Mouse (Mus musculus) liver, embryonic 11.5 days (tissue): ENCODE data around the gene Mbnl2. TPM values are rescaled to one million over a fixed set of nuclear protein-coding genes. Genes with fewer than 3 reads are reported as not detected.

ENCODE experiments used
- ATAC-seq: fragments of 200-750 bp; cut with Nextera tagmentation; replicated peaks from 2 replicates; pipeline ENCODE4 v1.8.0; 2017; ENCODE audit warnings: moderate number of reproducible peaks, mild to moderate bottlenecking, moderate TSS enrichment, moderate library complexity; ENCODE audit not compliant: low FRiP score
- DNase-seq: peaks from one replicate; pipeline ENCODE4 v3.0.0-alpha.2; 2017; ENCODE audit warnings: low spot score
- H3K27ac ChIP-seq: fragments of 300-500 bp; sonication (generic); 2 replicates; pipeline ENCODE4 v1.5.1; 2014; ENCODE audit warnings: mild to moderate bottlenecking, low read depth, low read length, control low read depth
- H3K27me3 ChIP-seq: fragments of 300-500 bp; sonication (generic); replicated peaks from 2 replicates; pipeline ENCODE4 v1.6.1; 2014; ENCODE audit warnings: low read length, mixed read lengths; ENCODE audit not compliant: control insufficient read depth, insufficient read depth
- H3K36me3 ChIP-seq: fragments of 300-500 bp; sonication (generic); 2 replicates; pipeline ENCODE4 v1.6.1; 2014; ENCODE audit warnings: mild to moderate bottlenecking, low read length, moderate library complexity, mixed read lengths; ENCODE audit not compliant: control insufficient read depth, insufficient read depth
- H3K4me1 ChIP-seq: fragments of 300-500 bp; sonication (generic); replicated peaks from 2 replicates; pipeline ENCODE4 v1.6.1; 2014; ENCODE audit warnings: low read length, mixed read lengths; ENCODE audit not compliant: control insufficient read depth, insufficient read depth
- H3K4me2 ChIP-seq: fragments of 300-500 bp; sonication (generic); 2 replicates; pipeline ENCODE4 v1.6.1; 2014; ENCODE audit warnings: mild to moderate bottlenecking, control low read depth, moderate library complexity
- H3K4me3 ChIP-seq: fragments of 300-500 bp; sonication (generic); 2 replicates; pipeline ENCODE4 v1.5.1; 2014; ENCODE audit warnings: low read depth, low read length, control low read depth
- H3K9ac ChIP-seq: fragments of 300-500 bp; sonication (generic); 2 replicates; pipeline ENCODE4 v1.6.1; 2014; ENCODE audit warnings: low read depth, low read length, control low read depth
- H3K9me3 ChIP-seq: fragments of 300-500 bp; sonication (generic); 2 replicates; pipeline ENCODE4 v1.6.1; 2016; ENCODE audit warnings: low read length, inconsistent platforms, mixed read lengths; ENCODE audit not compliant: control insufficient read depth
- WGBS: fragments of 180-500 bp; shearing (Covaris S2); extraction: QIAGEN DNeasy Blood & Tissue Kit; methylation state at CpG from one replicate; pipeline ENCODE4 v1.1.7; 2014; 5-methylcytosine and 5-hydroxymethylcytosine counted together
- polyA plus RNA-seq: library from polyadenylated mRNA; unstranded; fragments of >200 nt; fragmentation: Nextera tagmentation; extraction: Ambion mirVana; gene quantifications from 2 replicates; pipeline ENCODE4 v1.2.1, GENCODE M21; 2014

Gene Mbnl2
- polyA plus RNA-seq, result 38.2 and 40.0 TPM in 2 replicates

DNA sequence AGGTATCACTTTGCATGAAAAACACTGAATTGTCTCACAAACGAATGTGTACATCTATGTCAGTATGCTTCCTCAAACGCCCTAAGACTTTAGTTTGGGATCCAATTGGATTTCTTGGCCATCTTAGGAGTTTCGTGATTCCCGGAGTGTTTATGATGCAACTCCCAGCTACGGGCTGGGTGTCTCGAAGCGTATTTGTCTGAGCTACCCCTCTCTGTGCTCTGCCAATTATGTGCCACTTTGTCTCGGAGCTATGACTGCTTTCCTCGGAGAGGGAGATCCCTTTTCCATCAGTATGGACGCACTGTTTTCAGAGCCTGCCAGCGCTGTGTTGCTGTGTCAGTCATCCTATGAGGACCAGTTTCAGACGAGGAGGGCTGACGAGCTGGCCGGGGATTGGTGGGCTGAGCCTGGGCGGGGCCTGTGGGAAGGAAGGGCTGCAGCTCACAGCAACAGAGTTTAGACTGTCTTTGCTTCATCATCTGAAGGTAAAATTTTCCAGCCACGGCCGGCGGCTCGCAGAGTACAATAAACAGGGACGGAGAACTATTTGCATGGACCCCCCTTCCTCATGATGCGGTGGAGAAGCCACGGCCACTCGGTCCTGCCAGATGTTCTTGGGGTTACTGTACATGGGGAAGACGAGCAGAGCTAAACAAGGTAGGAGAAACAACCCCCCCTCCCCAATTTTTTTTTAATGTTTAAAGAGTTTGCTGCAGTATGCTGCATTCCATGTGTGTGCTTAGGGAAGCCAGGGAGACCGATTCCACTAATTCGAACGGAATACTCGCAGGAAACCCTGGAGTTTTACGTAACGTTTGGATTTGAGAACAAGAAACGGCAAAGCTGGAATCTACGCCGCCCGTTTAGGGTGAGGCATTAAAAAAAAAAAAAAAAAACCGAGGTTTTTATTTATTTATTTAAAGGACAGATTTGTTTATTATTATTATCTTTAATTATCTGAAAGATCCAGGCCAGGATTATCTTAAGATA, at the start of gene Mbnl2:
TSS of gene Mbnl2 (plus strand) at position 424 of the 993 bp plus-strand sequence.
- peak within 1 kb of the TSS; percentile 49 for H3K27ac ChIP-seq
- peak within 1 kb of the TSS; percentile 73 for H3K4me3 ChIP-seq
- WGBS, result 2% methylated on average over 35 of the region's 35 CpGs
- H3K9ac ChIP-seq, result peak within 1 kb of the TSS; percentile 71
- H3K36me3 ChIP-seq, result no peaks in the 10 kb centered on the region
- H3K4me1 ChIP-seq, result peaks cover 30% of the 10 kb centered on the region
- H3K27me3 ChIP-seq, result no peaks in the 10 kb centered on the region
- H3K9me3 ChIP-seq, result no peaks in the 10 kb centered on the region
- DNase-seq (peak; percentile 90), ATAC-seq (peak; percentile 97)
- peak within 1 kb of the TSS; percentile 79 for H3K4me2 ChIP-seq

DNA sequence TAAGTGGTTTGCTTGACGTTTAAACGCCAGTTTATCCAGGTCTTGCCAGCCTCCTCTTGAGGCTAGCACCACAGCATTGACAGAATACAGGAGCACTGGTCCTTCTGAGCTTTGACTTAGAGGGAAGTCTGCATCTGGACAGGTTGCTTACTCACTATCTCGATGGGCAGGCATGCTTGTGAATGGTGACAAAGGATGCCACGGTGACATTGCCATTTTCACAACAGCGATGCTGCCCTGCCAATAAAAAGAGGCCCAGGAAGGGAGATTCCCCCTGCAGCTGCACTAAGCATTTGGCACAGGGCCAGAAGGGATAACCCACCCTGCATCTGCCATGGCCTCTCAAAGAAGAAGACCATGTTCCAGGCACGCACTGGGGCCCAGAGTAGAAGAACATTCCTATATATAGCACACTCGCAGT, 43.4 kb upstream of the Mbnl2 start:
- no peak for ATAC-seq
- no peak overlapping the region for H3K4me2 ChIP-seq
- H3K27me3 ChIP-seq, result 0 out of 2 replicates have a peak, but pooled peaks cover 3% of the 10 kb centered on the region
- no peaks in the 10 kb centered on the region for H3K9me3 ChIP-seq
- H3K36me3 ChIP-seq, result no peaks in the 10 kb centered on the region
- H3K9ac ChIP-seq, result no peak overlapping the region
- H3K4me1 ChIP-seq, result no peaks in the 10 kb centered on the region
- H3K4me3 ChIP-seq, result no peak overlapping the region
- no peak for DNase-seq
- no peak overlapping the region for H3K27ac ChIP-seq
- 67% methylated on average over 7 of the region's 7 CpGs for WGBS

DNA sequence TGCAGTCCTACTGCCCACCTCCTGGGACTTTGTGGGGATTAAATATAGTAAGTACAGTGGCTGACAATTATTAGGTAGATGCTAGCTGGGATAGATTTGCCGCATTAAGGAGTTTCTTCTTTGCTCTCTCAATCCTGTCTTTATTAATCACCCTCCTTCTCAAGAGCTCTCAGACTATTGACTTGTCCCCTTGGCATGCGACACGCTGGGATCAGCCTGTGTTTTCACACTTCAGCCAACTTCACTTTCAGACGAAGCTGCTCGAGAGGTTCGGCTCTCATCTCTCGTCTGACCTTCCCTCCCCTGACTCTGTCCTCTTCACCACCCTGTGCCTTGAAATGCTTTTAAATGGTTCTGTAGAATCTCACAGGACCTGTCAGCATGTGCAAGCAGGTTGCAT, 39.9 kb upstream of the Mbnl2 start:
- 71% methylated on average over 7 of the region's 7 CpGs for WGBS
- ATAC-seq (no peak), DNase-seq (no peak)
- Histone ChIP-seq H3K9ac (no peak overlapping the region), H3K9me3 (no peaks in the 10 kb centered on the region), H3K27me3 (0 out of 2 replicates have a peak, but pooled peaks cover 3% of the 10 kb centered on the region), H3K4me3 (no peak overlapping the region), H3K27ac (no peak overlapping the region), H3K4me2 (no peak overlapping the region), H3K4me1 (no peaks in the 10 kb centered on the region), H3K36me3 (no peaks in the 10 kb centered on the region)

DNA sequence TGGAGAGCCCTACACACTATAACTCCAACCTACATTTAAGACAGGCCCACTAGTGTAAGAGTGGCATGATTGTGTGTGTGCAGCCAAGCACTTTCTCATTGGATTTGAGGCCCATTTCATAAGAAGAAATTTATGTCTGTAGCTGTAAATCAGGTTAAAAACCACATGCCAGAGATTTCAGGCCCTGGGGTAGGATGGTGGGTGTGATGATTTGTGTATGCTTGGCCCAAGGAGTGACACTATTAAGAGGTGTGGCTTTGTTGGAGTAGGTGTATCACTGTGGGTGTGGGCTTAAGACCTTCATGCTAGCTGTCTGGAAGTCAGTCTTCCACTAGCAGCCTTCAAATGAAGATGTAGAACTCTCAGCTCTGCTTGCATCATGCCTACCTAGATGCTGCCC, 37.0 kb upstream of the Mbnl2 start:
- Histone ChIP-seq H3K27ac (no peak overlapping the region), H3K9me3 (no peaks in the 10 kb centered on the region), H3K9ac (no peak overlapping the region), H3K4me1 (no peaks in the 10 kb centered on the region), H3K4me2 (no peak overlapping the region), H3K27me3 (0 out of 2 replicates have a peak, but pooled peaks cover 3% of the 10 kb centered on the region), H3K36me3 (no peaks in the 10 kb centered on the region), H3K4me3 (no peak overlapping the region)
- DNase-seq, result no peak
- no peak for ATAC-seq

DNA sequence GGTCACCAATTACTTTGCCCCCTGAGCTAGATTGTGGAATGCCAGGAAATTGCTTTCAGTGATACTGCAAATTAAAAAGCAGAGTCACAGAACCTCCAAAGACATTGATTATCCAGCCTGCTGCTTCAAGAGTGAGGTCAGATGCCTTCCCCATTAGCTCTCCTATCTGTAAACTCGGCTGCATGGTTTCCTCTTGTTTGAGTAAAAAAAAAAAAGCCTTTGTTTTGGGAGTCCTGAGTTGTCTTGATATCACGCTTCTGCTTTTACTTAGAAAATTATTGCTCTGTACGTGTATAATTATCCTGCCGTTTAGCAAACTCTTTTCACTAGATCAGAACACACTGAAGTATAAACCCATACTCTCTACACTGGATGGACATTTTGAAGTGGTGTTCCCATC, 35.3 kb upstream of the Mbnl2 start:
- H3K9me3 ChIP-seq, result no peaks in the 10 kb centered on the region
- H3K27me3 ChIP-seq, result 0 out of 2 replicates have a peak, but pooled peaks cover 3% of the 10 kb centered on the region
- H3K4me3 ChIP-seq, result no peak overlapping the region
- no peak for DNase-seq
- 41% methylated on average over 4 of the region's 4 CpGs for WGBS
- no peak overlapping the region for H3K27ac ChIP-seq
- no peak overlapping the region for H3K9ac ChIP-seq
- no peaks in the 10 kb centered on the region for H3K36me3 ChIP-seq
- H3K4me1 ChIP-seq, result no peaks in the 10 kb centered on the region
- no peak for ATAC-seq
- no peak overlapping the region for H3K4me2 ChIP-seq

DNA sequence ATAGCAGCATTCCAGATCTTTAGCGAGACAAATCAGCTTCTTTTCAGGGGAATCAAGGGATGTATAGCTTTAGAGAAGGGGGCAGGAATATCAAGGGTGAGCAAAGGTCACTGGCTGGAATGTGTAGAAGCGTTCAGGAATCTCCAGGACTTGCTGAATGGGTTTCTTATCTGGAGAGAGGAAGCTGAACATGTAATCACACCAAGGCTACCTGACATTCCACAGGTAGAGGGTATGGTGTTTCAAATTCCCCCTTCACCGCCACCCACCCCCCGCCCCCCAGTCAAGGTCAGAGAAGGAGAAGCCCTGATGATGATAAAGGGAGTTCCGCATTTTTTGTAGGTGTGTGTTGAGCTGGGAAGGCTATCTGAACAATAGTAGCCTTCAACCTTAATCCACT, 32.8 kb upstream of the Mbnl2 start:
- Histone ChIP-seq H3K9ac (no peak overlapping the region), H3K9me3 (no peaks in the 10 kb centered on the region), H3K36me3 (no peaks in the 10 kb centered on the region), H3K27ac (no peak overlapping the region), H3K27me3 (no peaks in the 10 kb centered on the region), H3K4me2 (no peak overlapping the region), H3K4me1 (no peaks in the 10 kb centered on the region), H3K4me3 (no peak overlapping the region)
- DNase-seq, result no peak
- ATAC-seq, result no peak
- WGBS, result 52% methylated on average over 5 of the region's 5 CpGs

DNA sequence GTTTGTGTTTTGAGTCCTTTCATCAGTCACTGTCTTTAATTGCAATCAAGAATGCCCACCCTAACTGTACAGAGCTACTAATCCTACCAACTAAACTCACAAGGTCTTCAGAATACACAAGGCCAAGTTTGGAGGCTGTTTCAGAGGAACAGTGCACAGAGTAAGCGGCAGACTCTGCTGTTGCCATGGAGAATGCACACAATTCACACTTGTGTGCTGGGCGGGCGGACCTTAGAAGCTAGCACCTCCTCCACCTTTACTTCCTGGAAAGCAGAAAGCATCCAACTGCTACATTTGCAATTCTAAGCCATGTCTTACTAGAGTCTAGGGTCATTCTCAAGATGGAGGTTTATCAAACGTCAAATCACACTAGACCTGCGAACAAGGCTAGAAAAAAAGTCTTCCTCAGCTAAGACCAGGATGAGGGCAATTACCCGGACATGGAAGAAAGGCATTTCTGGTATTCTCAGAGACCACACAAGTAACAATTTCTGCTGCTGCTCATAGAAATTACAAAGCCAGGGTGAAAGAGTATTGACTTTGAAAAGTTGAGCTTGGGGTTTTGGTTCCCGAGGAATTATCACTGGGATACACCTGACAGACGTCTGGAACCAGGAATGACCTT, 30.3 kb upstream of the Mbnl2 start:
- no peaks in the 10 kb centered on the region for H3K4me1 ChIP-seq
- WGBS, result 74% methylated on average over 8 of the region's 8 CpGs
- H3K36me3 ChIP-seq, result no peaks in the 10 kb centered on the region
- H3K27ac ChIP-seq, result no peak overlapping the region
- no peak overlapping the region for H3K9ac ChIP-seq
- H3K4me3 ChIP-seq, result no peak overlapping the region
- no peak overlapping the region for H3K4me2 ChIP-seq
- H3K9me3 ChIP-seq, result no peaks in the 10 kb centered on the region
- ATAC-seq (no peak), DNase-seq (no peak)
- H3K27me3 ChIP-seq, result no peaks in the 10 kb centered on the region

DNA sequence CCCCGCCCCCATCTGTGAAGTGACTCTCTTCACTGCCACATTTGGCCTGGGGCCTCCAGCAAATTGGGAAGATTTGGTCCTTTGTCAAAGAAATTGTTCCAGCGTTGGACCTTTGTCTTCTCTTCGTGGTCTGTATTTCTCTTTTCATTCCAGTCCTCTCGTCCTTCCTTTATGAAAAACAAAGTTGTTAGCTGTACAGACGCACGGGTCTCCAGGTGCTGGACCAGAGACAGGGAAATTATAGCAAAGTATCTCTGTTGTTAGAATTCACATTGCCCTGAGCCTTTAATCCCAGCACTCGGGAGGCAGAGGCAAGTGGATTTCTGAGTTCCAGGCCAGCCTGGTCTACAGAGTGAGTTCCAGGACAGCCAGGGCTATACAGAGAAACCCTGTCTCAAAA, 22.1 kb upstream of the Mbnl2 start:
- WGBS, result 84% methylated on average over 7 of the region's 7 CpGs
- H3K9me3 ChIP-seq, result no peaks in the 10 kb centered on the region
- no peaks in the 10 kb centered on the region for H3K36me3 ChIP-seq
- H3K4me2 ChIP-seq, result no peak overlapping the region
- H3K27ac ChIP-seq, result no peak overlapping the region
- no peaks in the 10 kb centered on the region for H3K4me1 ChIP-seq
- H3K27me3 ChIP-seq, result no peaks in the 10 kb centered on the region
- no peak overlapping the region for H3K4me3 ChIP-seq
- DNase-seq (no peak), ATAC-seq (no peak)
- H3K9ac ChIP-seq, result no peak overlapping the region
